Mouse (Mus musculus) lung, postnatal 10 days (tissue): ENCODE data around the gene Cenpp.
A peak's percentile ranks its signal among the peaks of the same experiment; 100 is the strongest.
"Not testable (repeated sequence)": the region's sequence is repeated elsewhere in the genome, so short reads cannot be mapped to it uniquely, and the experiment has no call there.

Experiments
- DNase-seq: peaks from one replicate; pipeline ENCODE4 v3.0.0; 2021

The Cenpp gene

DNA sequence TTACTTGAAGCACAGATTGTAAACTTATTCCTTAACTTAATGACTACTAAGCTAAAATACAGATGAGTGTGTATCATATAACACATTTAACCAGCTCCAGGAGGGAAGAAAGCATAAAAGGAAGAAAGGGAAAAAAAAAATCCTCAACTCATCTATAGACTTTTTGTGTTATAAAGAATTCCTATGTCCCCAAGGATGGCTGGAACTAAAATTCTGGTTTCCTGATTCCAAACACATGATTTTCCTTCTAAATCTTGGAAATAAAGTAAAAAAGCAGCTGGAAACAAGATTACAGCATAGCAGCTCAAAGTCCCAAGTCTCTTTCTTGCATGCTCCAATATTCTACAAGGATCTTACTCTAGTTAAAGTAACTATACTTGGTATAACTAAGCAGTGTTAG, 49.0 kb downstream of the Cenpp start:
- DNase-seq, result no peak

DNA sequence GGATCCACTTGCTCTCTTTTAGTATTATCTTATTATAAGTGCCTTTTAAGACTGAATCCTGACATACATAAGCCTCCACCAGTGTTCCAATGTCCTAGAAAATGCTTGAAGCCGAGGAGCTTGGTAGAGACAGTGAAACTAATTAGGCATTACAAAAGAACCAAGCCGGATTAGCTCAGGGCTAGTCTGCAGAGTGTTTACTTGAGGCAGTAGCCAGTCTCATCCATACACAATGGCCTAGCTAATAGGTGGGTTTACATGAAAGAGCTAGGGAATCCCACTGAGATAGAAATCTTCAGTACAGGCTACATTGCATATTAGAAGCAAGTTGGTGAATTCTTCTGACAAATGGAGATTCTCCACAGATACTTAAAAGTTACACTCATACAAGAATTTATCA, 50.0 kb downstream of the Cenpp start:
- not testable (repeated sequence) for DNase-seq

DNA sequence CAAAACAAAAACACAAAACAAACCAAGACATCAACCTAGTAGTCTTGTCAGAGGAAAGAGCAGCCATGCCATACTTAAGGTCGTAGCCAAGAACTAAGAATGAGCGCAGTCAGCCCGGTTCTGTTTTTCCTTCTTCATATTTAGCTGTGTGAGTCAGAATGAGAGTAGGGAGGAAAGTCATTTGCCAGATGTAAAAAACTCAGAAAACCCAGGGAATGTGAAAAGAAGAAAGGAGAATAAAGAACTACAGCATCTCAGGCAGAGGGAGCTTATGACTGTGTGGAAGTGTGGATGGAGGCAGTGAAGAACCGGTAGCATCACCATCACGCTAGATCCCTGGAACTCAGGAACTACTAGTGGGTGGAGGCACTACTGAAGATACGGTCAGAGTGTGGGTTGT, 66.5 kb downstream of the Cenpp start:
- DNase-seq, result no peak

DNA sequence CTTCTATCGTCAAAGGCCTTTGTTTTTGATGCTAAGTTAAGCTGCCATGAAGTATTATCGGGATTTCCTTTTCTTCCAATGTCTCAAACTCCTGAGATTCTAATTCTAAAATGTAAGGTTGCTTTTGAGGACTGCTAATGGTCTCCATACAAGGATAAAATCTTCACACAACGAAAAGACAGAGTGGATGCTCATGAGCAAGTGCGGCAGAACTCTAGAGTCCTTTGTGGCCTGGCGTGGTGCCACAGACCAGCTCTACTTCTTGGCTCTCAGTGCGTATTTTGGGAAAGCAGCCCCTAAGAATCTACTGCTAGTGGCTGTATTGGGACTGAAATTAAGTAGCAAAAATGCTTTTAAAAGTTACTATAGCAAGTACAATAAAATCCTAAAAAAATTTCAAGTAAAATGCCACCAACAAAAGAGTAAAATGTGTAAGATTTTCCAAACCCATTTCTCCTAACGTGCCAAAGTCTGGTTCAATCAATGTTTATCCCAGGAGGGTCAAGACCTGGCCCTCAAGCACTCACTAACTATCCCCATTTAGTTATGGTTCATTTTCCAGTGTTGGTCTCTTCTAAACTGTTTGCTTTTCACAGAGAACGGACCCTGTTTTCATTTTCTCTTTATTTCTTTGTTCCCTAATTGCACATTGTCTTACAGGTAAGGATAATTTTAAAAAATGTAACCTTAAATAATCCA, 68.1 kb downstream of the Cenpp start:
- DNase-seq, result peak; percentile 42

DNA sequence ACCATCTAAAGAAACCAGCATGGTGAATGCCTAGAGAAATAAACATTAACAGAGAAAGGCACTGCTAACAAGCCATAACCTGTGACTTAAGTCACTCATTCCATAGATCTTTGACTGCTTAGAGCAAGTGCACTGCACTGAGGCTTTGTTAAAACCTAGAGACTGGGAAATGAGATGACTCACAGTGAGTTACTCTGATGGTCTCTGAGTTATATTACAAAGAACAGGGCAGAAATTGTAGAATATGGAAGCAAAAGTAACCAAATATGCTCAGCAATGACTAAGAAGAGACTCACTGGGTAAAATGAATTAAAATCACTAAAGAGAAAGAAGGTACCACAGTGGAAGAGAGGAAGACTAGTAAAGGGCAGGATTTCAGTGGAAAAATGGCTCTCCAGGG, 68.7 kb downstream of the Cenpp start:
- no peak for DNase-seq

DNA sequence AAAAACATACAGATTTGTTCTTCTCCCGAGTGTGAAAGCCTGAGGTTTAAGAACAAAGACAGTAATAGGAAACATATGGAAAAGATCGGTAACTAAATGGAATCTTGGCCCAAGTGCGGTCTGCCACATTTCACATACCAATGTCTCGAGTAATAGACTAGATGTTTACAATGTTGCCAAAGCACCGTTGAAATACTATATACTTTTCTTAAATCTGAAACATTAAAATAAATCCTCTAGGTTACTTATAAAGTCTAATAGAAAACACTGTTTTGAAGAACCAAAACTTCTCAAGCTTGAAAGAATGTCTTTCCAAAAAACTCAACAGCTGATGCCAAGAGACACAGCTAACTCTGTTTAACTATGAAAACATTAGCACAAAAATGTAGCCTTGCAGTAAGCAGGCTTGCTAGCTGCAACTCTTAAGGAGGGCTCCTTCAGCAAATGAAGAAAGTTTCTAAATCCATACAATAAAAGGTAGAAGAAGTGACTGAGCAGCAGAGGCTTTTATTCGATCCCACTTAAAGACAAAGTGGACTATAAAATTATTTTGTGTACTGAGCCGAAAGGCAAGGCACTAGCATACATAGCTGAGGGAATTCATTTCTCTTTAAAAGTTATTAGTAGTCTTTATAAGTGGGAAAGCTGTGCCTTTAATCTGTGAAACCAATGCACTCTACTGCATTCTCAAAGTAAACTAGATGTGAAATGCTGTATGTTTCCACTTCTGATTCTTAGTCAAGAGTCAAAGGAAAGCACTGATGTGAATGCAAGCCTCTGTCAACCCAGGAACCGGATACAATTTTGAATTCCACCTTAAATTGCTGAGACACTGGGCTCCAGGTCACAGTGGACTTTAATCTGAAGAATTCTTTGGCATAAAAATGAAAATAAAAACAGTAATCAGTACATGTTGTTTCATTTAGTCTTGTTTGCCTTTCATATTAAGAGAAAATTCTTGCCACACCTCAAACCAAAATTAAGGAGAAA, 70.7 kb downstream of the Cenpp start, which contains the start of gene Omd:
Gene Omd (plus strand): TSS at position 922 of the 990 bp plus-strand sequence.
- DNase-seq, result peak; percentile 12

DNA sequence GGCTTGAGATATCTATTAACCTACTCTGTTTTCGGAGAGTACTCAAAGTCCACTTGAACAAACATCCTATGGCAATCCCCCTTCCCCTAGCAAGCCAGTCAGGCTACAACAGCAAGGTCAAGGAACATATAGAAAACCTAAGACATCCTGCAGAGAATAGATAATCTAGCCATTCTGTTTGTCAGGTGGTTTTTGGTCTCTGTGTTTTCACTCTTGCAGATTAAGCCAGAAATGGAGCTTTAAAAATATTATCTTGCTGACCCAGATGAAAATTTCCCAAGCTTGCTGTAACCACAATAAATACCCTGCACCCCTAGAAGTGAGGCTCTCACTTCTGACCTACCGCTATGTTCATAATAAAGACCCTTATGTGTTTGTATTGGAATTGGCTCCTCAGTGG, 81.2 kb downstream of the Cenpp start:
- no peak for DNase-seq

DNA sequence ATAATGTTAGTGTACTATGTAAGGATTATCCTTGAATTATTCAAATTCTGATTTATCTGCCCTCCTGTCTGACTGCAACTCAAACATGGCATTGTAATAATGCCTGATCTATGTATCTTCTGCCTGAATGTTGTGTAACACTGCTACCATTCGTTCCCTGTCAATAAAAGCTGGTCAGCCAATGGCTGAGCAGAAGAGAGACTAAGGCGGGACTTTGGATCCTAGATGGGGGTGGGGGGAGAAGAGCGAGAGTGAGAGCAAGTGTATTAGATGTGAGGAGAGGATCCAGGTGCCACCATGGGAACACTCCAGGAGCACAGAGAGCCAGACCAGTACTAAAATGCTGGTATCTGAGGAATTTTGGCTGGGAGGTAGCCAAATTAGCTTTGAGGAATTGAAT, 82.2 kb downstream of the Cenpp start:
- DNase-seq, result no peak

DNA sequence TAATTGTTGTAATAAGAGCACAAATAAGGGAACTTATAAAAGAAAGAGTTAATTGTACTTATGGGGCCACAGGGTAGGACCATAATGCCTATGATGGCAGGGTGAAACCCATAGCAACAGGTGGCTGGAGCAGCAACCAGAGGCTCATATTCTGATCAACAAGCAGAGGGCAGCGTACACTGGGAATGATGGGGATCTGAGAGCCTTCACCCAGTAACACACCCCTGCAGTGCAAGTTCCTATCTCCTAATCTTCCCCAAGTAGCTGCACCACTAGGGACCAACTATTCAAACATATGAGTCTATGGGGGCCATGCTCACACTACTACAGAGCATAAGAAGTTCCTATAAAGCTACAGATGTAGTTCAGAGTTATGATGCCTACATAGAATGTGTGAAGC, 88.2 kb downstream of the Cenpp start:
- no peak for DNase-seq

DNA sequence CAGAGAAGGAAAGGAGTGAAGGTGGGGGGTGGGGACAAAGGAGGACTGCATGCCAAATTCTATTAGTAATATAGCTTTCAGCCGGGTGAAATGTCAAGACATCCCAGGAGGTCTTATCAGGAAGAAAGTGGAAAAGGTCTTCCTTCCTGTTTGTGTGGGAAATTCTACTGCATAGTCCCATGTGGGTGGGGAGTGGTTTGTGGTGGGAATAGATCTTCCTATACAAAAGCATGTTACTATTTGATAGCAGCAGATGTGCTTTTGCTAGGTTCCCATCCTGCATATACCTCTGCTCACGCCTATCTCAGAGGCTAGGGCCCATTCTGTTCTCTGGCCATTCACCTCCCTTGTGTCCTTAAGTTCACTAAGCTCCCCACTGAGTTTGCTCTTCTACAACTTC, 91.7 kb downstream of the Cenpp start:
- no peak for DNase-seq

DNA sequence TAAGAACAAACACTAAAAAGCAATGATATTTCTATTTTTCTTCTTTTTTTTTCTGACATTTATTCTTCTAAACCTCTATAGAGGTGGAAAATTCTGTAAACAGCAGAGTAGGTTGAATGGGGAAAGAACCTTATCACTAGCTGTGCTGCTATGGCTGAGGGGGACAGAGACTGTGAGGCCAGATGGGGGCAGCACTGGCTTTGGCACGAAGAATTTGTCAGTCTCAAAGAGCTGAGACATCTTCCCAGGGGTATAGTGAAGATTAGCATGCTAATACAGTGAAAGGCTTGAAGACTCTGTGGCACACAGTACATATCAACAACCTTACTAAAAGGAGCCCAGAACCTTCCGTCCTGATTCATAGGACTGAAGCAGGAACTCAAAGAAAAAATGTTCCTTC, 93.4 kb downstream of the Cenpp start:
- DNase-seq, result peak; percentile 74

DNA sequence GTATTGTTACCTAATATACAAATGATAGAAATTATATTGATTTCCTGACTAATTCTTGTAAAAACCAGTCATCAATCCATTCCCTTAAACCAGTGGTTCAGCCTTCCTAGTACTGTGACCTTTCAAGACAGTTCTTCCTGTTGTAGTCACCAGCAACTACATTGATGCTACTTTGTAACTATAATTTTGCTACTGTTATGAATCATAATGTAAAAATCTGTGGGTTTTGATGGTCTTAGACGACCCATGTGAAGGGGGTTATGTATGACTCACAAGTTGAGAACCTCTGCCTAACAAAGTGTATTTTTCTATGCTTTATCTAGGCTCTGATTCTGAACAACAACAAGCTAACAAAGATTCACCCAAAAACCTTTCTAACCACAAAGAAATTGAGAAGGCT, 95.7 kb downstream of the Cenpp start:
- DNase-seq, result no peak

DNA sequence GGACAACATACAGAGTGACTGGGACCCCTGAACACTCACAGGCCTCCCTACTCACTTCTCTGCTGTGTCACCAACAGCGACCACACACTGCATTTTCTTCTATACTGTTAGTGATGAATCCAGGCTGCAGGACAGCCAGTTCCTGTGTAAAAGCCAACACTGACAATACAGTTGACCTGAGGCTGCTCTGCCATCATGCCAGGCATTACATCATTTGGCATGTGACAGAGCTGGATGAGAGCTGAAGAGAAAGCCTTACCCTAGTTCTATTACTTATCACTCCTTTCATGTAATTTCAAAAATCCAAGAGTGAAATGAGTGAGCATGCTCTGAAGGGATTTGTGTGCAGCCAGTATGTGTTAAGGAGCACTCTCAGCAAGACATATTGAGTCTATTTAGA, 96.4 kb downstream of the Cenpp start:
- DNase-seq, result peak; percentile 58

DNA sequence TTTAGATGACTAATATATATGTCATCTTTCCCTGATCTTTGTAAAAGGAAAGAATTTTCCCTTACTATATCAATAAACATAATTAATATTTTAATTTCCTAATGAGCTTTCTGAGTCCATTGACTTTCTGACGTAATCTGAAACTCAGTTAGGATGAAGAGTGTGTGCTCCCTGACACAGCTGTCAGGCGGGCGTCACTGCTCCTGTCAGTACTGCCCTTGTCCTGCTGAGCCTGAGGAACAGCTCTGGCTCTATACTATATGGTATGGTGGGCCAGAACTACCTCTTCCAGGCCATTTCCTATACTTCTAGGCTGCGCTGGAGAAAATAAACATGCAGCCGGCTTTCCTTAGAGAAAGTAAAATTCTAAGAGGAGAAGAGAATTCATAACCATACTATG, 98.1 kb downstream of the Cenpp start:
- no peak for DNase-seq

DNA sequence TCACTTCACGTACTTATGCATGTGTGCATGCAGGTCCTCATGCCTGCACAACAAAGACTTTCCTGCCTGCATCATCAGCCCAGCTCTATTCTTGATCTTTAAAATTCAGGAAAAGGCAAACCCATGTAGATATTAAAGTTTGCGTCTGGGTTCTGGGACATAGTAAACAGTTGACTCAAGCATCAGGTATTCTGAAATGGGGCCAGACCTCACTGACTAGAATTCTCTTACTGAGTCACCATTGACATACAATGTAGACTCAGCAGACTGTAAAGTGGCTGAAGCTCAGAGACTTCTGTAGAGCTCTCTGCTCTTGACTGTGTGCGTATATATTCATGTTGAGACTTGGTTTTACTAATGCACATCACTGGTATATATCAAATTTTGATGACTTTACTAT, 103.0 kb downstream of the Cenpp start:
- no peak for DNase-seq

DNA sequence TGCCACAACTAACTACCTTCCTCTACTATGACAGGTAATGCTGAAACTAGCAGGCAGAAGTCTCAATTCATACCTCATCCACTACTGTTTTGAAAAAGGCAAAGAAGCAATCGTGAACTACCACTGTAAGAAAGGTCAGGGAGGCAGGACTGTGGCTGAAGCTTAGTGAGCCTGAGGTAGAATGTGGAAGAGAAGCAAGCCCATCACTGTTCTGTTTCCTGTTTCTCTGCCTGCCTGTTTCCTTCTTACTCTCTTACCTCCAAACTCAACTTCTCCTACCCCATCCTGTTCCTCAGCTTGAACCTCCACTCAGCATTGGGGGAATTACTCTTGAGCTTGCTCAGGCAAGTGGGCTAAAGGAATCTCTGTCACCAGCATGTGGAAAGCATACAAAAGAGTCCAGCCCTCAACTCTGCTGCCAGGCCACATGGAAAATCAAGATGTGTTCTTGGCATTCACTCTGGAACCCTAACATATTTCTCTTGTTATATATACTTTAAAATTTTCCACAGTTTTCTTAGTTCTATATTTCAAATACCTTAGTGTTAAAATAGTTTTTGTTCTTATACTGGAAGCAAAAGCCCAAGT, 104.9 kb downstream of the Cenpp start:
- DNase-seq, result no peak

DNA sequence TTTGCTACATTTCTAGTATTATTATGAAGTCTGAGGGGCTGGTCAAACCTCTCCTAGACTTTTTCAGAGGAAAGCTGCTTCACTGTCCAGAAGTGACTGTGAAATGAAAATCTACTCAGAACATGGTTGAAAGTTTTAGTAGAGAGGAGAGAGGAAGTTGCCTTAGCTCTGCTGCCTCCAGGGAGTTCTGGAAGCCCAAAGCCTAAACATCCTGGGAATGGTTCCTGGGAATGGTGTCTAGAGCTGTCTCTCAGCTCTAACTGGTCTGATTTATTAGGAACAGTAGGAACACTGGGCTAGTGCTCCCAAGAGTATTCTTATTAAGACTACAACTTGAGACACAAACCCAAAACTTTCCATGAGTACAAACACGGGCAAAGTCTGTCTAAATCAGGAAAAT, 106.1 kb downstream of the Cenpp start:
- DNase-seq, result peak; percentile 50

DNA sequence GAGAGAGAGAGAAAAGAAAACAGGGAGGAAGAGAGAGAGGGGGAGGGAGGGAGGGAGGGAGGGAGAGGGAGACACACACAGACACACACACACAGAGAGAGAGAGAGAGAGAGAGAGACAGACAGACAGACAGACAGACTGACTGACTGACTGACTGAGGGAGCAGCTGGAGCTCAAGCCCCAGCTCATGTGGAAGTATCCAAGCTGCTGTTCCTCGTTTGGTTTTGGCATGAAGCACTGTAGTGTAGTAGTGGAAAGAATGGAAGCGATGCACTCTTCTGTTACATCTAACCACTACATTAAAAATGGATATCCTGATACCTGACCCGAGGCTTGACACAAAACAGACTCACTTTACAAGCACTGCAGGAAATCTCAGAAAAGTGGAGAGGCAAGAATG, 106.9 kb downstream of the Cenpp start:
- peak; percentile 42 for DNase-seq

DNA sequence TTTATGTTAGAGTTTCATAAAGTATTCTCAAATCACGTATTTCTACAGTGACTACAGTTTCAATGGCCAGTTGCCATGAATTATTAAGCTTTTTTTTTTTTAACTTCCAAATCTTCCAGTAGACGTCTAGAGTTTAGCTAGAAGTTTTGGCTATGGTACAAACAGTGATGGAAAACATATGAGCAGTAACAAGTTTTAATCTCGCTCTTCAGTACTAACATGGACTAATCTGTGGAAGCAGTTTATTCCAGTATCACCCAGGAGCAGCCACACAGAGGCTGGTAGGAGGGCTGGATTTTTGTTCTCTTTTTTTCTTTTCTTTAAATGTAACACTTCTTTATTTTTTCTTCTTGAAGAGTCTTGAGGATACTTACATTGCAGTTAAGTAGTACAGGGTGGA, 108.3 kb downstream of the Cenpp start, which contains the start of gene Aspn:
Gene Aspn (plus strand): TSS at position 165 of the 400 bp plus-strand sequence.
- DNase-seq, result no peak

DNA sequence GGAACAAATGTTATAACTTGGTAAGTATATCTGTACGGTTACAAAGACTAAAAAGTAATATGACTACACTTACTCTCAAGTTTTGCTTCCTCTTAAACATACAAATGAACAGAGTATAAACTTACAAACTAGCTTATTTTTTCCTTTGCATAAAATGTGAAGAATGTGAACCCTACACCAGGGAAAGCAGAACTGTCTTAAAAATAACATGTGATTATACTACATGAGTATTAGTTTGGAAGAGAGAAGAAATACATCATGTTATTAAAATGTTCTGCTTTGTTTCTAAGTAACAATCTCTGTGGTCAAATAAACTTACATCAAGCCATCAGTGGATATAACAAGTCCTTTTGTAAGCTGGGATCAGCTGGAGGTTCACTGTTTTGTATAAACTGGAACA, 113.9 kb downstream of the Cenpp start:
- DNase-seq, result no peak

DNA sequence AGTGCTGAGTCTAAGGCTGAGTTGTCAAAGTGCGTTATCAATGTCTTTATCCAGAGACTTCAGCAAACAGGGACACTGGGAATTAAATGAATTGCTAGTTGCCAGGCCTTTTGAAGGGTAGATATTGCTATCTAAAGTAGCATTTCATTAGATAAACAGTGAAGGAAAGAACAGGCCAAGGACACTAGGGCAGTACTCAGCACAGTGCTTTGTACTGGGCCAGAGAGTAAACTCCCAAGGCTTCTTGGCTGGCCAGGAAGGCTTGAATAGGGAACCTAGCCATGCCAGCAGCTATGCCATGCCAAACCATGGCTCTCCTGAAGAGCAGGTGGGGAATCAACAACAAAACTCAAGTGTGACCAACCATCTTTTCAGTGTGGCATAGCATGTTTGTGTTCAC, 115.6 kb downstream of the Cenpp start:
- no peak for DNase-seq

DNA sequence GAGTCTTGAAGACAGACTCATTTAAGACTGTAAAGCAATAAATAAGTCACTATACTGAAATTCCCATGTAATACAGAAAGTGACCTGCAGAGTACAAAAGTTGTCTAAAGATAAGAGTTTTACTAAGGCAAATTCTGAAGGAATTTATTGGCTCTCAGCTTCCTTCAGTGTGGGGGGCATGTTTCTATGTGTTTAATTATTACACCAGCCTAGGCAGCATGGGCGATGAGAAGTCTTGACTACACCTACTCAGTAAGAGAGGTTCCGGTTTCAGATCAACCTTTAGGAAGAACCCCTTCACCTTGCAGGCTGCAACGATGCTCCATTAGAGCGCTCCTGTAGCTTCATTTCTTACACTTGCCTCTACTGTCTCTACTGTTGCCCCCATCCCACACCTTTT, 121.9 kb downstream of the Cenpp start:
- DNase-seq, result no peak

DNA sequence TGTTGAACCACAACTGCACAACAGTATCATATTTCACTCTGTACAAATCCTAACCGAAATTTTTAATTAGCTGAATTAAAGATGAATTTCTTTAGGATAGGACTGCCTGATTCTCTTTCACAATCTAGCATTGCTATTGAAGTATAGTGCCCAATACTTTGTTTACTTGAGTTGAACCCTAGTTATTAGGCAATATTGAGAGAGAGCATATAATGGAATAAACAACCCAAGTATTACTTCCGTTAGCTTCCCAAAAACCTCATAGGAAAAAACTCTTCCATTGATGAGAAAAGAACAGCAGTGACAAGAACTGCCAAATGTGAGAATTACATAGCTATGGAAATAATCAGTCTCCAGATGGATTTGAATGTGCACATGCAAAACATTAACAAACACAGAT, 126.3 kb downstream of the Cenpp start:
- no peak for DNase-seq

DNA sequence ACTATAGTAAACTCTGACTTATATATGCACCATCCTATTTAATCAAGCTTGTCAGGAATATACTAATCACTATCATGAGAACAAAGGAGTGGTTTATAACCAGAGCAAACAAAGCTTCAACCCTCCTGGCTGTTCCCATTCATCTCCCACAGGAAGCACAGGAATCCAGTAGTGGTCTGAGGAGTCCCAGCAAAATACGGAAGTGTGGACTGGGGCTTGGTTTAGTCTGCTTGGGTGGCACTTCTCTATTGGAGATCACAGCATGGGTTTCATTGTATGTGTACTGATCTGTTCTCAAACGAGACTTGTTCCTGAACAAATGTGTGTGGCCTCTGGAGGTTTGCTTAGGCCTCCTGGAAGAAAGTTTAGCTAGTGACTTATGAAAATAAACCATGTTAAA, 133.8 kb downstream of the Cenpp start:
- peak; percentile 32 for DNase-seq
